Mouse (Mus musculus) adrenal gland, adult 18-20 months (tissue): ENCODE data around the gene Morc1. TPM values are rescaled to one million over a fixed set of nuclear protein-coding genes. Genes with fewer than 3 reads are reported as not detected.
A peak's percentile ranks its signal among the peaks of the same experiment; 100 is the strongest.

Experiments used
- DNase-seq, 2 experiments: peaks; one replicate each; pipeline ENCODE4 v3.0.0; 2021 to 2022; ENCODE audit warnings: low spot score in 2 of 2
- long read RNA-seq, 2 experiments: library from polyadenylated mRNA; stranded (forward); transcript quantifications; one replicate each; pipeline ENCODE4 v2.0.0; 2021
- total RNA-seq, 2 experiments: library from RNA; stranded (reverse); gene quantifications; 1 replicate in 1 of 2; 2 replicates in 1 of 2; pipeline ENCODE4 v1.2.3; 2021

Morc1 gene
- total RNA-seq = not detected
- long read RNA-seq, experiment 1 = 0 reads
- long read RNA-seq, experiment 2 = 0 reads

DNA sequence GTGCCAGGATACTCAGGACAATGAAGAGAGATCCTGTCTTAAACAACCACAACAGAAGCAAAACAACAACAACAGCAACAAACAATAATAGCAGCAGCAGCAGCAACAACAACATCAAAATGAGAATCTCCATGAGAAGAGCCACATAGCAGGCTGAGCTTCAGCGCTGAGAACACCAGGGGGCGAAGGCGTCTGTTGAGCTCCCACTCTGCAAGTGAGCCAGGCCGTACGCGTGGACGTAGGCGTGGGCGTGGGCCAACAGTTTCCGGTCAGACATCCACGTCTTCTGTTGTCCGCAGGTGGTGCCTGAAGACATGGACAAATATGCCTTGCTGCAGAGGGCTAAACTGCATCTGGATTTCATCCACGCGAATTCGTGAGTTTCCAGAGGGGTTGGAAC lies at the start of gene Morc1:
Gene Morc1 (plus strand): TSS at position 211 of the 400 bp plus-strand sequence.
- DNase-seq = no peak

DNA sequence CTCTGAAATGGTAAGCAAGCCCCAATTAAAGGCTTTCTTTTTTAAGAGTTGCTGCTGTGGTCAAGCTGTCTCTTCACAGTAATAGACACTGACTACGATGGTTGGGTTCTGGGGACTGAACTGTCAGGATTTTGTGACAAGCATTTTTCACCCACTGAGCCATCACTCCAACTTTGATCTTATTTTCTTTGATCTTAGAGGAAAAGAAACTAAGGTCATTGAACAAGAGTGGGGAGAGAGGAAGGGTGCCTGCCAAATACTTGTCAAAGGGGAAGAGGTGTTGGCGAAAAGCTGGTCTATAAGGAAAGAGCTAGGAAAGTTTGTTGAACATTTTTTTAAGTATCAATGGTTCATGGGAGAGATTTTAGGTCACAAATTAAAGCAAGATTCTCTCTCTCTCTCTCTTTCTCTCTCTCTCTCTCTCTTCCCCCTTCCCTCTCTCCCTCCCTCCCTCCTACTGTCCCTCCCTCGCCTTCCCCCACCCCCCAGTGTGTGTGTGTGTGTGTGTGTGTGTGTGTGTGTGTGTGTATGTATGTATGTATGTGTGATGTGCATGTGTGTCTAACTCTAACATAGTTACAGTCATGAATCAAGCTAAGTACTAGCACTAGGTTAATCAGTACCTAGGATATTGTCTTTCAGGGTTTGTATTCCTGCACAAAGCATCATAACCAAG lies 47.3 kb upstream of the Morc1 start:
- no peak for DNase-seq

DNA sequence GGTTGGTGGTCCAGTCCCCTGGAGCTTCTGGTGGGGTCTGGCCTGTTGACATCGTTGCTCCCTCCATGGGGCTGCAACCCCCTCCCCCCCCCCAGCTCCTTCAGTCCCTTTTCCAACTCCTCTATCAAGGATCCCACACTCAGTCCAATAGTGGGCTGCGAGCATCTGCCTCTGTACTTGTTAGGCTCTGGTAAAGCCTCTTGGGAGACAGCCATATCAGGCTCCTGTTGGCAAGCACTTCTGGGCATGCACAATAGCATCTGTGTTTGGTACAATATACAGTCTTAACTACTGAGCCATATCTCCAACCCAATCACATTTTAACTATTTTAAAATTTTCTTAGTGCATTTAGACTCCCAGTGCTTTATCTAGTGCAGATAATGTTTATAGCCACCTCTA lies 44.1 kb upstream of the Morc1 start:
- no peak for DNase-seq

DNA sequence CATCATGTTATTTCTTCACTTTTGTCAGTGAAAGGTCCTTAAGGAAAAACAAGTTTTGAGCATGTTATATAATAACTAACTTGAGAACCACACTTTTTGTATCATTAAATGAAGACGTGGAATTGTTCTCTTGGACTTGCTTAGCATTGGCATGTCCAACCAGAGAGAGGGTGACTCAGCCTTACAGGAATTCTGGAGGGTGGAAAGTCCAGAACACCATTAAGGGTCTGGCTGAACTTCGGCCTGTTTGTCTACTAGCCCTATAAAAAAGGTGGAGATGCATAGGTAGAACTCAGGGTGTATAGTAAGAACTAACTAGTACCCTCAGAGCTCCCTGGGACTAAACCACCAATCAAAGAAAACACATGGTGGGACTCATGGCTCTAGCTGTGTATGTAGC lies 35.8 kb upstream of the Morc1 start:
- no peak for DNase-seq

DNA sequence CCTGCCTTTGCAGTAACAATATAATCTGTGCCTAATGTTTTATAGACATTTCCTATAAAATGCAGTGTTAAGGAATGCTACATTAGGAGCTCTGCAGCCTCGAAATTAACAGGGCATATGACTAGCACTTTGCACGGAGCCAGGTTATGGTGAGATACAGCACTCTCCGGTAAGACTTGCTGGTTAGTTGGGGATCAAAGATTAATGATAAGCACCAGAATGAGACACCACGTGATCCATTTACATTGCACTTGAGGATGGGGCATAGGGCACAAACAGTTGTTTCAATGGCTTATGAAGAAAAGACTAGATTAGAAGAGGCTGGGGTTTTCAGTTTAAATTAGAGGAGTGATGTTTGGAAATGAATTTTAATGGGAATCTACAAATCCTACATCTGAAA lies 28.1 kb upstream of the Morc1 start:
- DNase-seq = no peak

DNA sequence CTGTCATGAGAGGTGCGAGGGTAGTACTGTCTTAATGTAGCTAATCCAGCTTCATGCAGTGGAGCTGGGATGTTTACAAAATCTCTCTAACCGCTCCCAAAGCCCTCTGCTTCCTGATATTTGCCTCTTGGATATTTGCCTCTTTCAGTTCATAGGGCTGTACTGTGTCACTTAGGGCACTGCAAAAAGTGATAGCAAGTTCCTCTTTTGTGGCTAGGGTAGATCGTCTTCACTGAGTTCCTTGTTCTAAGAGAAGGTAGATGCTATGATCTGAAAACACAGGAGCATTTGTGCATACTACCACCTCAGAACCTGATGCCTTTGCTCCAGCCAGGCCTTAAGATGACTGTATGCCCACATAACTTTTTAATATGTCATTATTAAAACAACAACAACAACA lies 27.6 kb upstream of the Morc1 start:
- DNase-seq = no peak

DNA sequence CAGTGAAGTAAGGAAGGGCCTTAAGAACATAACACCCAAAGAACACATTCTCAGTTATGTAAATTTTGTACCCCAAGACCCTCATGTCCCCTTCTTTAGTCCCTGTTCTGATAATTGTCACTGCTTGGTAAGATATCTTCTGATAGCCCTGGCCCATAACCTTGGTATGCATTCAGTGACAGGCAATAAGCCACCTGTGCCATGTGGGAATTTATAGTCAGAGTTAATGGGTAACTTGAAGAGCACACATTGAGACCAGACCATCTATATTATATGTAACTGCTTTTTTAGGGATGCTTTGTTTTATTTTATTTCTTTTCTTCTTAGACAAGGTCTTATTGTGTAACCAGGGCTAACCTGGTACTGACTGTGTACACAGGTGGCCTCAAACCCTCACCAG lies 27.0 kb upstream of the Morc1 start:
- DNase-seq = no peak

DNA sequence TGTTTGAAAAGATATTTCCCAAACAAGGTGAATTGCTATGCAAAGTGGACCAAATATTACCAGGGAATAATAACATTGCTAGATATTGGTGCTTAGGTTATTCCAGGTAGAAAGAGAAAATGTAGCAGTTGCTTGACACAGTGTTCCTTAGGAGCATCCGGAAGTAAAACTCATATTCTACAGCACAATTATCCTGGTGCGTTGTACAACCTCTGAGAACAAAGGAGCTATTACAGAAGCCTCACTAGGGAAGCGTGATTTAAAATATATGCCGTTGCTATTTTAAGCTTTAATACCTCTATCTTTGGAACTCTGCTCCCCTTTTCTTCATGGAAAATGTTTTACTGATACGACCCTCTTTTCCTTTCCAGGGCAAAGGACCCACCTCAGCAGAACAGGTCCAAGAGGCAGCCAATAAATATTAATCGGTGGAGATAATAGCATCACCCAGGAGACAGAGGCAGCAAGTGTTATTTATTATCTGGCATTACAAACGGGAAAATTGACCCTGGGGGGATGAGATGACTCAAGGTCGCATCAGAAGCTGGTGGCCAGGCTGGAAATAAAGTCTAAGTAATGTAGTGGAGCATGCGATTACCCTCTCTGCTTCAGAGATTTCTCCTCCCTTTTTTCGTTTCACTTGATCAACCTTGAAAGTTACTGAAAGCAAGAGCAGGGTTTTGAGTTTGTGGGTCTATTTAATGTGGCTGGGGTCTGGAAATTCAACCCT lies 25.2 kb upstream of the Morc1 start:
- DNase-seq = no peak

DNA sequence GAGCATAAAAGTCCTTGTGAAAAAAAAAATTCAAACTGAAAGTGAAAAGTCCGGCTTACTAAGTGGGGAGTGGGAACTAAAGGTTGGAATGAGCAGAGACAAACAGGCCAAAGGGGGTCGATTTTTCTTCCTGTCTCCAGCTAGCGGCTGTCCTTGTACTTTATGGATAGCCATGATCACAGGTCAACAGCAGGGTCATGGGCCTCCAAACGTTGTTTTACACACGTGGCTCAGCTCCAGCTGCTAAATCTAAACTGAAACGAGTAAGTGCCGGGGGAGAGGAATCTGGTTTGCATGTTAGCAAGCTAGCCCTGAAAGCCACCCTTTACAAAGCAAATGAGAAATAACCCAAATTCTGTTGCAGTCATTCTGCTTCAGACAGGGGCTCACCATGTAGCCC lies 21.5 kb upstream of the Morc1 start:
- DNase-seq = peak in 1 of 2 experiments; percentile 6

DNA sequence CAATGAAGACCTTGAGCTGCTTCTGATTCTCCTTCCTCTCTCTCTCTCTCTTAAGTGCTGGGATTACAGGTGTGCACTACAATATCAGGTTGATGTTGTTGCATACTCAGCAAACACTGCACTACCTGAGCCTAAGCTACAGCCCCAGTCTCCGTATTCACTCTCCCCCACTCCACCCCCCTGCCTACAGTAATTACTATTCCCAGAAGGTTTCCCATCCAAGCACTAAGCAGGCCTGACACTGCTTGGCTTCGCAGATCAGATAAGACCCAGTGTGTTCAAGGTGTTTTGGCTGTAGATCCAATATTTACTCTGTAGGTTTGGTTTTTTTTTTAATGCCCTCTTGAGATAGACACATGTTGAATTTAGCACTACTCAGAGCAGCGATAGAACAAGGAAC lies 20.9 kb upstream of the Morc1 start:
- no peak for DNase-seq

DNA sequence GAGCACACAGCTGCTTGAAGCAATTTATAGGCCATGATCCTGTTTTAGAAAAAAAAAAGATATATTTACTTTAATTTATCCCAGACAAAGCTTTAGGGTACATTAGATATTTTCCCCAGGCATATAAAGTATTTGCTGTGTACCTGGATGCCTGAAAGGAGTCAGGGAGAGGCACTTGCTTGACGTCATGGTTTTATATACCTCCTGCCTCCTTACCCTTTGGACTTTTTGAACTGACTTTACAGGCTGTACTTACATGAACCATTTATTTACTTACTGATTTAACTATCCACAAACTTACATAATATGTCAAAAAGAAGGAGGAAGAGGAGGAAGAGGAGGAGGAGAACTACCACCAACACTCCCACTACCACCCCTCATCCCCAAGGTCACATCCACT lies 18.8 kb upstream of the Morc1 start, which contains the start of gene Gm5485:
Gene Gm5485 (minus strand): TSS at position 171 of the 400 bp plus-strand sequence.
- DNase-seq = no peak

DNA sequence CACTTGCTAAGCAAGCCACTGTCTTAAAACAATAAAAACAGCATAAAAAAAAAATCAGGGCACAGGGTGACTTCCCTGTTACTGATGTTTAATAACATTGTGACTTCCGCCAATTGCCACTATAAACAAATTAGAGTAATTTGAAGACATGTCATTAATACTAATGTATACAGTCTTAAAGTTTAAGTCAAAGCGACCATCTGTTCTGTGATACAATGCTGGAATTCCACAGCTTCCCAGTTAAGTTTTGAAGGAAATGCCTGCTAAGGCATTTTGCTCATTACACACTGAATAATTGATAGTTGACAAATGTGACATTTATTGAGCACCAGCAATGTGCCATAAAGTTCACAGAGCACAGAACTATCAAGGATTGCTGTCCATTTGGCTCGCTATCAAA lies 12.5 kb upstream of the Morc1 start:
- no peak for DNase-seq

DNA sequence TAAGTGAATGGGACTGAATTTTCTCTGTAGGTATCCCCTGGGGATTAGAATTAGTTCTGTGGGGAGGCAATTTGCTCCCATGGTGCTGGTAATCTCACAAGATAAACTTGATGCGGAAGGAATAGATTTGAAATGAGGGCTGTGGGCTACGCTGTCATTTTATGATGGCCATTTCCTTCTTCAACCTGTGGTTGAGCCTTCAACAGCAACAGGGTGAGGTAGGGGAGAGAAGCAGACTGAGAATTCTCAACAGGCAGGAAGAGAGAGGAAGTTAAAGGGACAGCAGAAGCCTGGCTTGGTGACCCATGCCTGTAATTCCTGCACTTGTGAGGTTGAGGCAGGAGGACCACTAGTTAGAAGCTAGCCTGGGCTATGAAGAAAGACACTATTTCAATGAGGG lies 12.0 kb upstream of the Morc1 start:
- no peak for DNase-seq

DNA sequence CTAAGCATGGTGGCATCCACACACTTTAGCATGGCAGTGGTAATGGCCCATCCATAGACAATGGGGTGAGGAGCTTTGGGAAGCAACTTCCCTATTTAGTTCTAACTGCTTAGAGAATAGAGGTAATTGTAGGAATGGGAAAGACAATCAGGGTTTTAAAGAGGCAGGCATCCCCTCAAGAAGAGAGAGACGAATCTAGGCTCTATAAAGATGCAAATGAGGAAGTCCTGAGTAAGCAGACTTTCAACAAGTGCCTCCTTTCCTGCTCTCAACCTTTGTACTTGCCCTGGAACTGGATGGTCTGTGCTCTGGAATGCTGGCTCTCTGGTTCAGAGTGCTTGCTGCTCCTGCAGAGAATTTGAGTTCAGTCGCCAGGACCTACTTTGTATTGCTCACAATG lies 8.5 kb upstream of the Morc1 start:
- no peak for DNase-seq

DNA sequence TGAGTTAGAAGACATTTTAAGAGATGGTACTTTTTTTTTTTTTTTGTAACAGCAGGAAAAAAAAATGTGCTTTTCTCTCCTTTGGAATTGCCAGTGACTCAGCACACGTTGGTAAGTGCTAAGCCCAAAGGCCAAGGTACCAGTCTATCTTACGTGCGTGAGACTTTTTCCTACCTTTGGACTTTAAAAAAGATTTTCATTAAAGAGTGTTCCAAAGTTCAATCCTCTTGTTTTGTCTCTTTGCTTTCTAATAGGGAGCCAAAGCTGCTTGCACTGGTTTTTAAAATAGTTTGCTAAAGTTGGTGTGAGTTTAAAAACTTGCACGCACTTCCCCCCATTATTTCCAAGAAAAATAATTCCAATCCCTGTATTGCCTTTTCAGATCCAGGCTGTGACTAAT lies 7.0 kb upstream of the Morc1 start:
- no peak for DNase-seq

DNA sequence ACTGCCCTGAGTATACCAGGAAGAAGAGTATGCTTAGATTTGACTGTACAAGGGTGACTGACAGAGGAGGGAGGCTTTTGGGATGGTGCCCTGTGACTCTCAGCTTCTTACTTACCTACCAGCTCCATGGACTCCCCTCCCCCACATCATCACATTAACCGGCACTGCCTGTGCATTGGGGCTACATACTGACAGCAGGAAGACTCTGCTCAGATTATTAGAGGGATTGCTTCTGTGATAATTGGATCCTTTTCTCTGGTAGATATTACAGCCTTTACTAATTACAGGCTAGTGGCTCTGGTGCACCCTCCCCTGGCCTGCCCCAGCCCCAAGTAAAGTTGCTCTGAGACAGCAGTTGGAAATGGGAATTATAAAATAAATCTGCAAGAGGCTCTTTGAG lies 1.6 kb upstream of the Morc1 start:
- DNase-seq = no peak

DNA sequence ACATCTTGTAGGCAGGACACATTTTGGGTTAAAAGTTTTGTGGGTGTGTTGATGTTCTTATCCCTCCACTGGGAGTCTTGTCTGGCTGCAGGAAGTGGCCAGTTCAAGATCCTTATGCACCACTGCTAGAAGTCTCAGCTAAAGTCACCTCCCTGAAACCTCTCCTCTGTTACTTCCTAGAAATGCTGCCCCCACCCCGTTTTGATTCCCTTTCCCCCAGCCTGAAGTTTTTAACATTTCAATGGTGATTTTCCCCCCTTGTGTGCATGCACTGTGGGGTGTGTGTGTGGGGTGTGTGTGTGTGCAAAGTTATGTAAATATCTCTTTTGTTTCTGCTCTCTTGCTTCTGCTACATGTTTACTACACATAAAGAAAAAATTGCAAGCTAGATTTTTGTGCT lies 4.4 kb downstream of the Morc1 start:
- DNase-seq = no peak

DNA sequence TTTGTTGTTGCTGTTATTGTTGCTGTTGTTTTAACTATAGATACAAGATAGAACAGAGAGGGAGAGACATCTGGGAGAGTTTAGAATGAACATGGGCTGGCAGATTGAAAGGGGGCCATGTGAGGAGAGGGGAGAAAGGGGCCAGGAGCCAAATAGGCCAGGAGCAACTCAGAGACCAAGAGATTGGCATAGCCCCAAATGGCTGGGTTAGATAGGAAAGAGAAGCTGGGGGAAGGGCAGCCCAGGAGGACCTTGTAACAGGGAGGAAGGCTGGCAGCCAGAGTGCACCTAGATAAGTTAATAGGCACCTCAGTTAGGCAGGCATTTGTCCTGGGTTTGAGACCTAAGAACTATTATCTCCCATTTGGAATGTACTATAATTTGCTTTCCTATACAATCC lies 6.4 kb downstream of the Morc1 start:
- no peak for DNase-seq

DNA sequence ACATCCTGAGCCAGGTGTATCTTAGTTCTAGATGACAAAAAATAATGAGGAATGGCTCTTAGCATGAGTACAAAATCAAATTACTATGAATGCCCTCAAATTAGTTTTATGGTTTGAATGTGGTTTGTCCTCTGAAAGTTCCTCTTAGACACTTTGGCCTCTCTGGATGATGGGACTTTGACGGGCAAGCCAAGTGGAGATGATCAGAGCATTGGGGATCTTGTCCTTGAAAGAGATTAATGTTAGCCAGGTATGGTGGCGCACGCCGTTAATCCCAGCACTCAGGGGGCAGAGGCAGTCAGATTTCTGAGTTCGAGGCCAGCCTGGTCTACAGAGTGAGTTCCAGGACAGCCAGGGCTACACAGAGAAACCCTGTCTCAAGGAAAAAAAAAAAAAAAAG lies 13.6 kb downstream of the Morc1 start:
- DNase-seq = no peak

DNA sequence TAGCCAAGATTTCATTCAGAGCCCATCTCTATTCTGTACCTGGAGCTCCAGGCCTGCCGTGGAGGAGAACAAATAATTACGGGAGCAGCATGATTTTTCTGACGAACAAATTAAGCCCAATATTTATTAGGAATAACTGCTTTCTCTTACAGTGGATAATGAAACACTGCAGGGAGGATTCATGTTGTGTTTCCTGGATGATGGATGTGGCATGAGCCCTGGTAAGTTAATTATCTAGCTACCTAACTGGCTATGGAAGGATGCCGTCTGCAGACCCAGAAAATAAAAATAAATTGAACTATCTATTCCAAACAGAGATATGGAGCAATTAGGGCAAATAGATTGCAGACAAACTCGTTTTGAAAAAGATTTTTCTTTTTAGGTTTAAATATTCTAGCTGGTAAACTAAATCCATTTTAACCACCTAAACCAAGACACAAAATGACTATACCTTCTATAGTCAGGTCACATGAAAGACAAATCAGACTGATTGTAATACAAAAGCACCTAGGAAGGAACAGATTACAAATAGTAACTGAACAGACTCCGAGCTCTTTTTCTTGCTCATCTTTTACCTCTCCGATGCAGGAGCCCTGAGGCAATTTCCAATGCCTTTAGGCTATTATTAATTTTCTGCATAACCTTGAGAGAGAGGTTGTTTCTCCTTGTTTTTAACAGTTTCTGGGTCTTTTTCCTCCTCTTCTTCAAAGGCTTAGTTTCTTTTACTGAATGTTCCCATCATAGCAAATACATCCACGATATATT lies 15.3 kb downstream of the Morc1 start:
- DNase-seq = no peak

DNA sequence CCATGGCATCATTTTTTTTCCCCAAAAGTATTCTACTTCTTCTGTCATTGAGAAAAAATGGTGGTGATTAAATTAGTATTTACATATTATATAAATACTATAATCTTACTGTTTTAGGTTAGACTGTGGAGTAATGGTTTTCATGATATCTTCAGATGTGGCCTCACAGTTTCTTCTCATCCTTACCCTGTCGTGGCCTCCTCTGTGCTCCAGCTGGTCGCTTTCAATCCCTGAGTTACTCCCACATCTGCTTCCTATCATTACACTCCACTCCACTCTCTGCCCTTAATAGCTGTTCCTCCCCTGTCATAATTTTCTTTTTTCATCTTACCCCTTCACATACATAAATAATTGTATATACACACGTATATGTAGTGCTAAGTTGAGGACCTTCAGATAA lies 22.2 kb downstream of the Morc1 start:
- DNase-seq = no peak

DNA sequence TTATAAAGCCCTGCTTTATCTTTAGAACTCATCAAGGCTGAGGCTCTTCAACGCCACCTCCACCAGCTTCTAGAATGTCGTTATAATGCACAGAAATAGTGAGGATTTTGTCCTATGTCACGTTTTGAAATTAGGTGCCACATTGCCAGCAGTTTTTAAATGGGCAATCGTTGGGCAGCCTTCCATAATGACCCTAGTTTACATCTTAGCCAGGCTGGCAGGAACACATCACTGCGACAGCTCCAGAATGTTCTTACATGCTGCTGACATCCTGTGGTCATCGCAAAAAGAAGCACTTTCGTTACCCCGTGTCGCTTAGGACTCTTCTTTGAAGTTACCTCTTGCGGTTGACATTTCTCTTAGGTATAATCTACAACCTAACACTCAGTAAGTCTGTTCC lies 42.4 kb downstream of the Morc1 start:
- no peak for DNase-seq
